Mouse (Mus musculus): ENCODE measurements at regions not wholly inside any gene's neighbourhood (a gene's known extent, or its start where the extent isn't known, plus 50 kb on each side); places are given as distances from the start of the nearest gene placed in this dataset.

DNA sequence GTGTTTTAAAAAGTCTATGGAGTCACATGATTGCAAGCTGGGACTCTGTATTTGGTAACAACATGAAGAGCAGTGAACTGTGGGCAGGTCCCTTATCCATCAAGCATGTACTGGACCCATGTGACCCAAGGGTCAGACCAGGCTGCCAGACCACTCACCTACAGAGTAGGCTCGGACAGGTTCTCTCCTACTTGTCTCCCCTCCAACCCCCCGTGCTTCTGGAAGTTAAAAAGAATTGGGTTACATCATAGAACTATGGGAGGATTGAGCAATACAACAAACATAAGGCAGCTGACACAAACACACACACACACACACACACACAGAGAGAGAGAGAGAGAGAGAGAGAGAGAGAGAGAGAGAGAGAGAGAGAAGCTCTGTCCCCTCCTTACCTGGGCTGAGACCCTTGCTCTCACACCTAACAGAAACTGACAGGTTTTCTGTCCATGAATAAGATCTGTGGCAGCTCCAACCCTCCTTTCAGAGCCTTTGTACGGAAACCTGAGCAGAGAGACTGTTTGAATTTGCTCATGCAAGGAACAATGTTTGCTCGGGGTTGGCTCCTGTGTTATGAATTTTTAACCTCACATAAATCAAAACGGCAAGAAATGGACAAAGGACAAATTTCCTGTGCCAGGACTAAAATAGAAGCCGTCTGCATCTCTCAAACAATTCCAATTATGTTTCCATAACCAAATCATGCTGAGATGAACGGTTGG is 159.0 kb upstream of the Arl4c start:
- H3K9me3 ChIP-seq (replicated peaks; ENCODE audit: control insufficient read depth, insufficient read depth, low read length, poor library complexity, severe bottlenecking), result no peaks in the 10 kb centered on the region
- H3K27me3 ChIP-seq (ENCODE audit: control insufficient read depth, insufficient read depth, low read length, poor library complexity, severe bottlenecking), result no peaks in the 10 kb centered on the region
- H3K4me3 ChIP-seq (ENCODE audit: low read depth, low read length), result no peak overlapping the region
- H3K9ac ChIP-seq (ENCODE audit: low read depth, poor library complexity, severe bottlenecking), result no peak overlapping the region
- H3K4me1 ChIP-seq (ENCODE audit: control insufficient read depth, insufficient read depth, low read length), result no peaks in the 10 kb centered on the region
- H3K36me3 ChIP-seq (ENCODE audit: control insufficient read depth, insufficient read depth, low read length, poor library complexity, severe bottlenecking), result no peaks in the 10 kb centered on the region
- TF ChIP-seq EP300 (IDR thresholded peaks at IDR 0.05; ENCODE audit: insufficient read depth, low read depth, low read length) (no peak), POLR2A (IDR thresholded peaks at IDR 0.05; ENCODE audit: insufficient read depth, low read length) (no peak), CTCF (IDR thresholded peaks at IDR 0.05; ENCODE audit: low read depth, low read length) (no peak)
- H3K27ac ChIP-seq (ENCODE audit: insufficient read depth, low read length), result no peak overlapping the region

DNA sequence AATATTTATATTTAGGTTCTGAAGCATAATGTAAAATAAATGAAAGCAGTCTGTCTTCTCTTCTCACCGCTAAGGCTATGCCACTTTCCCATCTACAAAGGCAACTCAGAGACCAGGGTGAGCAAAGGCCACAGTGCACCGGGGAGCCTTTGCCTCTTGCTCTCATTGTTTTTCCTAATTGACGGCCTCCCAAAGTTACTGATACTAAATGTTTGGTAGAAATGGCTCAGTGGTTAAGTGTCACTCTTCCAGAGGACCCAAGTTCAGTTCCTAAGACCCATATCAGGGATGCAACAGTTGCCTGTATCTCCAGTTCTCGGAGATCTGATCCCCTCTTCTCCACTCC is 159.5 kb upstream of the Arl4c start:
- no peaks in the 10 kb centered on the region for H3K9me3 ChIP-seq (replicated peaks; ENCODE audit: control insufficient read depth, insufficient read depth, low read length, poor library complexity, severe bottlenecking)
- no peaks in the 10 kb centered on the region for H3K36me3 ChIP-seq (ENCODE audit: control insufficient read depth, insufficient read depth, low read length, poor library complexity, severe bottlenecking)
- no peaks in the 10 kb centered on the region for H3K27me3 ChIP-seq (ENCODE audit: control insufficient read depth, insufficient read depth, low read length, poor library complexity, severe bottlenecking)
- TF ChIP-seq CTCF (IDR thresholded peaks at IDR 0.05; ENCODE audit: low read depth, low read length), result no peak
- TF ChIP-seq EP300 (IDR thresholded peaks at IDR 0.05; ENCODE audit: insufficient read depth, low read depth, low read length), result no peak
- TF ChIP-seq POLR2A (IDR thresholded peaks at IDR 0.05; ENCODE audit: insufficient read depth, low read length), result no peak
- no peak overlapping the region for H3K27ac ChIP-seq (ENCODE audit: insufficient read depth, low read length)
- H3K4me3 ChIP-seq (ENCODE audit: low read depth, low read length), result no peak overlapping the region
- H3K9ac ChIP-seq (ENCODE audit: low read depth, poor library complexity, severe bottlenecking), result no peak overlapping the region
- H3K4me1 ChIP-seq (ENCODE audit: control insufficient read depth, insufficient read depth, low read length), result no peaks in the 10 kb centered on the region

DNA sequence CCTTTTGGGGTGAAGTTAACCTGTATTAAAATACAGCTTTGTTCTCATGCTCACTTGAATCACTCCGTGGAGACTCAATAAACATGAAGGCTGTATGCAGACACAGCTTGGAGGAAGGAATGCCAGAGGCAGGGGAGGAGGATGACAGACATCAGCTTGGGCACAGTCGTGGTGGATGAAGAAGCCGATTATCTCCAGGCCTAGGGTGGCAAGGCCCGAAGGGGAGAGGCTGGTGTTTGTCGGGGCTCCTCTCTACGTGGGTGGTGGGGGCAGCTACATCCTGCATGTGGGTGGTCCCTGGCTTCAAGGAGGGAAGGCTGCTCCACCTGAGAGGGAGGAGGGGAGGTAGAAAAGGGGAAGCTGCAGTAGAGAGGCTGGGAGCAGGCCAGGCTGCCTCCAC is 163.4 kb upstream of the Arl4c start:
- Histone ChIP-seq H3K4me1 (ENCODE audit: control insufficient read depth, insufficient read depth, low read length) (no peaks in the 10 kb centered on the region), H3K9me3 (replicated peaks; ENCODE audit: control insufficient read depth, insufficient read depth, low read length, poor library complexity, severe bottlenecking) (no peaks in the 10 kb centered on the region), H3K9ac (ENCODE audit: low read depth, poor library complexity, severe bottlenecking) (no peak overlapping the region), H3K27ac (ENCODE audit: insufficient read depth, low read length) (no peak overlapping the region), H3K27me3 (ENCODE audit: control insufficient read depth, insufficient read depth, low read length, poor library complexity, severe bottlenecking) (no peaks in the 10 kb centered on the region), H3K36me3 (ENCODE audit: control insufficient read depth, insufficient read depth, low read length, poor library complexity, severe bottlenecking) (no peaks in the 10 kb centered on the region), H3K4me3 (ENCODE audit: low read depth, low read length) (no peak overlapping the region)
- TF ChIP-seq CTCF (IDR thresholded peaks at IDR 0.05; ENCODE audit: low read depth, low read length) (no peak), POLR2A (IDR thresholded peaks at IDR 0.05; ENCODE audit: insufficient read depth, low read length) (no peak), EP300 (IDR thresholded peaks at IDR 0.05; ENCODE audit: insufficient read depth, low read depth, low read length) (no peak)

DNA sequence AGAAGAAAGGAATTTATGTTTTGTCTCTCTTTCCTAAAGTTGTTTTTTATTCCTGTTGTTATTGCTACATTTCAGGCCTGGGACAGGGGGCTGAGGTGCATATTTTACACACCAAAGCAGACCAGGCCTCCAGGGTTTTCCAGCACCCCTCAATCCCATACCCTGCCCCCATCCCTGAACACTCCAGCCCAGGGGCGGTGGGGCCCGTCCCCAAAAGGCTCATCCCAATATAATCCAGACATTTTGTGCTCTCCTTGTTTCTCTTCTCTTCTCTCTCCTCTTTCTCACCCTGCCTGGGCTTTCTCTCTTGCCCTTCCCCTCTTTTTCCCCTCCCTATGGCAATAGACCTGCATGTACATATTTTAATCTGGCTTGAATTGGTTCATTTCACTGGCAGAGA is 164.6 kb upstream of the Arl4c start:
- TF ChIP-seq EP300 (IDR thresholded peaks at IDR 0.05; ENCODE audit: insufficient read depth, low read depth, low read length) (no peak), CTCF (IDR thresholded peaks at IDR 0.05; ENCODE audit: low read depth, low read length) (no peak), POLR2A (IDR thresholded peaks at IDR 0.05; ENCODE audit: insufficient read depth, low read length) (no peak)
- Histone ChIP-seq H3K9me3 (replicated peaks; ENCODE audit: control insufficient read depth, insufficient read depth, low read length, poor library complexity, severe bottlenecking) (no peaks in the 10 kb centered on the region), H3K4me3 (ENCODE audit: low read depth, low read length) (no peak overlapping the region), H3K27me3 (ENCODE audit: control insufficient read depth, insufficient read depth, low read length, poor library complexity, severe bottlenecking) (no peaks in the 10 kb centered on the region), H3K4me1 (ENCODE audit: control insufficient read depth, insufficient read depth, low read length) (no peaks in the 10 kb centered on the region), H3K9ac (ENCODE audit: low read depth, poor library complexity, severe bottlenecking) (no peak overlapping the region), H3K36me3 (ENCODE audit: control insufficient read depth, insufficient read depth, low read length, poor library complexity, severe bottlenecking) (no peaks in the 10 kb centered on the region), H3K27ac (ENCODE audit: insufficient read depth, low read length) (no peak overlapping the region)

DNA sequence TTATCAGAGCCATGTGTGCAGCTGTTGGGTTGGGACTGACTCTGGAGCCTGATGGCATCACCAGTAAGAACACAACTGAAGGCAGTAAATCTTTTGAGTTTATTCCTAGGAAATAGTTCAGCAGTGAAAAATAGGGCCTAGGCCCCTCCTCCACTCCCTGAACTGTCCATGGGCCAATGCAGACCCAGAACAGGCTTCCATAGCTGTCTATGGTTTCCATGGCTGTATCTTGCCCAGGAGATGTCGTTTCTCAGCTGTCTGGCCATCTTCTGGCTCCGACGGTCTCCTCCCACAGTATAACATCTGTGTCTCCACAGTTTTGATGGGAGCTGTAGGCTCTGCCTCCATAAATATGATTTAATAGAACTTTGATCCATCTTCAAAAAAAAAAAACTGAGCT is 165.1 kb upstream of the Arl4c start:
- TF ChIP-seq CTCF (IDR thresholded peaks at IDR 0.05; ENCODE audit: low read depth, low read length) (no peak), EP300 (IDR thresholded peaks at IDR 0.05; ENCODE audit: insufficient read depth, low read depth, low read length) (no peak), POLR2A (IDR thresholded peaks at IDR 0.05; ENCODE audit: insufficient read depth, low read length) (no peak)
- H3K9ac ChIP-seq (ENCODE audit: low read depth, poor library complexity, severe bottlenecking), result no peak overlapping the region
- no peaks in the 10 kb centered on the region for H3K9me3 ChIP-seq (replicated peaks; ENCODE audit: control insufficient read depth, insufficient read depth, low read length, poor library complexity, severe bottlenecking)
- no peaks in the 10 kb centered on the region for H3K27me3 ChIP-seq (ENCODE audit: control insufficient read depth, insufficient read depth, low read length, poor library complexity, severe bottlenecking)
- no peak overlapping the region for H3K27ac ChIP-seq (ENCODE audit: insufficient read depth, low read length)
- H3K36me3 ChIP-seq (ENCODE audit: control insufficient read depth, insufficient read depth, low read length, poor library complexity, severe bottlenecking), result no peaks in the 10 kb centered on the region
- no peak overlapping the region for H3K4me3 ChIP-seq (ENCODE audit: low read depth, low read length)
- no peaks in the 10 kb centered on the region for H3K4me1 ChIP-seq (ENCODE audit: control insufficient read depth, insufficient read depth, low read length)

DNA sequence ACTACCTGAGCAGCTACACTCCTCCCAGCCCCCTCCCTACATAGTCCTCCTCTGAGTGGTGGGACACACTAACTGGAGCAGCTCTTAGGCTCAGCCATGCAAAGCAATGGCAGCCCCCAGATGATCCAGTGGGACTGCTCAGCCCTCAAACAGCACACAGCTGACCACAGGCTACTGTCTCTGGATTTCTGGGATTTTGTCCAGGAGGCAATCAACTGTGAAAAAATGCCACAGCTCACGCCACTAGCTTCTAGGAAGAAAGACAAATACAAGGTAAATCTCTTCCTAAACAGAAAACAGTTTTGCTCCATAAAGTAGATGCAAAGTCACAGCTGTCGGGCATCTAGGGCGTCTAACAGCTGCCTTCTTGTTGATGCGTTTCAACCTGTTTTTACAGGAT is 167.9 kb upstream of the Arl4c start:
- no peak overlapping the region for H3K9ac ChIP-seq (ENCODE audit: low read depth, poor library complexity, severe bottlenecking)
- TF ChIP-seq CTCF (IDR thresholded peaks at IDR 0.05; ENCODE audit: low read depth, low read length) (no peak), POLR2A (IDR thresholded peaks at IDR 0.05; ENCODE audit: insufficient read depth, low read length) (no peak), EP300 (IDR thresholded peaks at IDR 0.05; ENCODE audit: insufficient read depth, low read depth, low read length) (no peak)
- H3K4me1 ChIP-seq (ENCODE audit: control insufficient read depth, insufficient read depth, low read length), result no peaks in the 10 kb centered on the region

More for the DNA sequence above, 167.9 kb upstream of the Arl4c start:
- no peaks in the 10 kb centered on the region for H3K36me3 ChIP-seq (ENCODE audit: control insufficient read depth, insufficient read depth, low read length, poor library complexity, severe bottlenecking)
- no peaks in the 10 kb centered on the region for H3K27me3 ChIP-seq (ENCODE audit: control insufficient read depth, insufficient read depth, low read length, poor library complexity, severe bottlenecking)
- no peak overlapping the region for H3K4me3 ChIP-seq (ENCODE audit: low read depth, low read length)
- H3K27ac ChIP-seq (ENCODE audit: insufficient read depth, low read length), result no peak overlapping the region
- no peaks in the 10 kb centered on the region for H3K9me3 ChIP-seq (replicated peaks; ENCODE audit: control insufficient read depth, insufficient read depth, low read length, poor library complexity, severe bottlenecking)

All from ES-Bruce4 (cell line).